Mouse (Mus musculus): ENCODE results near the gene Dlgap1. TPM values are rescaled to one million over a fixed set of nuclear protein-coding genes. Genes with fewer than 3 reads are reported as not detected.

Dlgap1 gene
- polyA plus RNA-seq, 1 experiment from 2014 or later, result 1.6 TPM

GRCm38 (mm10) chr17:70434549-70434948 lies 465.7 kb downstream of the Dlgap1 start:
- H3K27me3 ChIP-seq (replicated peaks; ENCODE audit: control insufficient read depth, insufficient read depth, low read length), result no peaks in the 10 kb centered on the region
- ATAC-seq (replicated peaks; ENCODE audit: low FRiP score) (no peak), DNase-seq (ENCODE audit: low spot score) (no peak)
- no peak overlapping the region for H3K4me3 ChIP-seq (ENCODE audit: low read depth, low read length)
- no peak overlapping the region for H3K9ac ChIP-seq (ENCODE audit: low read depth, low read length)
- no peaks in the 10 kb centered on the region for H3K4me1 ChIP-seq (replicated peaks; ENCODE audit: control insufficient read depth, insufficient read depth, low read length)
- H3K27ac ChIP-seq (ENCODE audit: low read depth, low read length), result no peak overlapping the region
- no peaks in the 10 kb centered on the region for H3K36me3 ChIP-seq (ENCODE audit: control insufficient read depth, insufficient read depth, low read length)
- H3K4me2 ChIP-seq, result no peak overlapping the region
- no peaks in the 10 kb centered on the region for H3K9me3 ChIP-seq (ENCODE audit: control insufficient read depth, low read length)
- 87% methylated on average over 6 of the region's 6 CpGs for WGBS

- Histone ChIP-seq H3K27me3 (replicated peaks; ENCODE audit: control insufficient read depth, insufficient read depth, low read length) (no peaks in the 10 kb centered on the region), H3K4me2 (no peak overlapping the region), H3K9ac (ENCODE audit: low read depth, low read length) (no peak overlapping the region), H3K4me1 (replicated peaks; ENCODE audit: control insufficient read depth, insufficient read depth, low read length) (no peaks in the 10 kb centered on the region), H3K27ac (ENCODE audit: low read depth, low read length) (no peak overlapping the region), H3K36me3 (ENCODE audit: control insufficient read depth, insufficient read depth, low read length) (no peaks in the 10 kb centered on the region), H3K4me3 (ENCODE audit: low read depth, low read length) (no peak overlapping the region), H3K9me3 (ENCODE audit: control insufficient read depth, low read length) (no peaks in the 10 kb centered on the region)
- WGBS, result 77% methylated on average over 6 of the region's 6 CpGs
- DNase-seq (ENCODE audit: low spot score) (no peak), ATAC-seq (replicated peaks; ENCODE audit: low FRiP score) (no peak)
Observed at GRCm38 (mm10) chr17:70435612-70436011, 466.7 kb downstream of the Dlgap1 start.

- Histone ChIP-seq H3K4me1 (replicated peaks; ENCODE audit: control insufficient read depth, insufficient read depth, low read length) (no peaks in the 10 kb centered on the region), H3K4me2 (no peak overlapping the region), H3K27ac (ENCODE audit: low read depth, low read length) (no peak overlapping the region), H3K36me3 (ENCODE audit: control insufficient read depth, insufficient read depth, low read length) (no peaks in the 10 kb centered on the region), H3K9me3 (ENCODE audit: control insufficient read depth, low read length) (no peaks in the 10 kb centered on the region), H3K4me3 (ENCODE audit: low read depth, low read length) (no peak overlapping the region), H3K27me3 (replicated peaks; ENCODE audit: control insufficient read depth, insufficient read depth, low read length) (no peaks in the 10 kb centered on the region), H3K9ac (ENCODE audit: low read depth, low read length) (no peak overlapping the region)
- WGBS, result 69% methylated on average over 5 of the region's 5 CpGs
- ATAC-seq (replicated peaks; ENCODE audit: low FRiP score), result no peak
- no peak for DNase-seq (ENCODE audit: low spot score)
Observed at GRCm38 (mm10) chr17:70437229-70437628, 468.4 kb downstream of the Dlgap1 start.

- Histone ChIP-seq H3K27me3 (replicated peaks; ENCODE audit: control insufficient read depth, insufficient read depth, low read length) (no peaks in the 10 kb centered on the region), H3K4me1 (replicated peaks; ENCODE audit: control insufficient read depth, insufficient read depth, low read length) (no peaks in the 10 kb centered on the region), H3K9ac (ENCODE audit: low read depth, low read length) (no peak overlapping the region), H3K9me3 (ENCODE audit: control insufficient read depth, low read length) (no peaks in the 10 kb centered on the region), H3K4me2 (no peak overlapping the region), H3K4me3 (ENCODE audit: low read depth, low read length) (no peak overlapping the region), H3K27ac (ENCODE audit: low read depth, low read length) (no peak overlapping the region), H3K36me3 (ENCODE audit: control insufficient read depth, insufficient read depth, low read length) (no peaks in the 10 kb centered on the region)
- DNase-seq (ENCODE audit: low spot score), result no peak
- WGBS, result 89% methylated on average over 14 of the region's 14 CpGs
- no peak for ATAC-seq (replicated peaks; ENCODE audit: low FRiP score)
Observed at GRCm38 (mm10) chr17:70442976-70443375, 474.1 kb downstream of the Dlgap1 start.

DNA sequence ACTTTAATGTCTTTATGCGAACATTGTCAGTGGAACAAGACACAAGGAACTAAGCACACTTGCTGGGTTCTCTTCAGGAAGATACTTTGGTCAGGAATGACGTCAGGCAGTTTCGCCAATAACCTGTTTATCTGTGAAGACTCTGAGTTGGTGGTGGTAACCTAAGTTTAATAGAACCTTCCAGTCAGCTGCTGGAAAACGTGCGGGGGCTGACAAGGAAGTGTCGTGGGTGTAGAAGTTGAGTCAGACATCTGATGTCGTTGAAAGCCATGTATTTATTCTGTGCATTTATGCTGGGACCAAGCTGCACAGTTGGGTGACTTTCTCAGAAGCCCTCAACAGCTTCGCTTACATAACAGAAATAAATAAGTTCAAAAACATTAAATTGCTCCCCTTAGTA lies 477.6 kb downstream of the Dlgap1 start:
- Histone ChIP-seq H3K9ac (ENCODE audit: low read depth, low read length) (no peak overlapping the region), H3K4me1 (replicated peaks; ENCODE audit: control insufficient read depth, insufficient read depth, low read length) (no peaks in the 10 kb centered on the region), H3K4me2 (no peak overlapping the region), H3K36me3 (ENCODE audit: control insufficient read depth, insufficient read depth, low read length) (no peaks in the 10 kb centered on the region), H3K27me3 (replicated peaks; ENCODE audit: control insufficient read depth, insufficient read depth, low read length) (no peaks in the 10 kb centered on the region), H3K27ac (ENCODE audit: low read depth, low read length) (no peak overlapping the region), H3K4me3 (ENCODE audit: low read depth, low read length) (no peak overlapping the region), H3K9me3 (ENCODE audit: control insufficient read depth, low read length) (no peaks in the 10 kb centered on the region)
- ATAC-seq (replicated peaks; ENCODE audit: low FRiP score), result no peak
- DNase-seq (ENCODE audit: low spot score), result no peak
- 74% methylated on average over 8 of the region's 8 CpGs for WGBS

DNA sequence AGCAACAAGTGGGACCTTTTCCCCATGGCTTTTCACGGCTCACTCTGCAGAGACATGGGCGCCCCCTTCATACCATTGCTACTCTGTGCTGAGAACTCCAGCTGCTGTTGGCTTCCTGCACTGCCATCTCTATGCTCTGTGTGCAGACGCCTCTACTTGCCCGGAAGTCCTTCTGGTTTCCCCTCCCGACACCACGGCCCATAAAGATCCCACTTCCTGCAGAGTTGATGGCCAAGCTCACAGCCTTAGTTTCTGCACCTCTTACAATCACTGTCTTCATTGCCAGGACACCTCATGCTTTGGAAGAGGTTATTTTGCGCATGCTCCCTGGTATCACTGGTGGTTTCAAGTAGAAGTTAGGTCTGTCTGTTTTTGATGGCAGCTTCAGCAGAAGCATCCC lies 486.2 kb downstream of the Dlgap1 start:
- 63% methylated on average over 7 of the region's 7 CpGs for WGBS
- H3K9me3 ChIP-seq (ENCODE audit: control insufficient read depth, low read length), result no peaks in the 10 kb centered on the region
- no peak overlapping the region for H3K9ac ChIP-seq (ENCODE audit: low read depth, low read length)

GRCm38 (mm10) chr17:70457103-70457502 lies 488.2 kb downstream of the Dlgap1 start:
- H3K27ac ChIP-seq (ENCODE audit: low read depth, low read length), result no peak overlapping the region
- H3K4me2 ChIP-seq, result no peak overlapping the region
- no peaks in the 10 kb centered on the region for H3K4me1 ChIP-seq (replicated peaks; ENCODE audit: control insufficient read depth, insufficient read depth, low read length)
- no peaks in the 10 kb centered on the region for H3K9me3 ChIP-seq (ENCODE audit: control insufficient read depth, low read length)
- DNase-seq (ENCODE audit: low spot score) (no peak), ATAC-seq (replicated peaks; ENCODE audit: low FRiP score) (no peak)
- H3K36me3 ChIP-seq (ENCODE audit: control insufficient read depth, insufficient read depth, low read length), result no peaks in the 10 kb centered on the region
- 81% methylated on average over 1 of the region's 1 CpGs for WGBS
- no peak overlapping the region for H3K4me3 ChIP-seq (ENCODE audit: low read depth, low read length)
- H3K27me3 ChIP-seq (replicated peaks; ENCODE audit: control insufficient read depth, insufficient read depth, low read length), result no peaks in the 10 kb centered on the region
- no peak overlapping the region for H3K9ac ChIP-seq (ENCODE audit: low read depth, low read length)

More for the DNA sequence above, 486.2 kb downstream of the Dlgap1 start:
- H3K27ac ChIP-seq (ENCODE audit: low read depth, low read length), result no peak overlapping the region
- no peaks in the 10 kb centered on the region for H3K4me1 ChIP-seq (replicated peaks; ENCODE audit: control insufficient read depth, insufficient read depth, low read length)
- H3K36me3 ChIP-seq (ENCODE audit: control insufficient read depth, insufficient read depth, low read length), result no peaks in the 10 kb centered on the region
- no peaks in the 10 kb centered on the region for H3K27me3 ChIP-seq (replicated peaks; ENCODE audit: control insufficient read depth, insufficient read depth, low read length)
- H3K4me2 ChIP-seq, result no peak overlapping the region
- ATAC-seq (replicated peaks; ENCODE audit: low FRiP score) (no peak), DNase-seq (ENCODE audit: low spot score) (no peak)
- no peak overlapping the region for H3K4me3 ChIP-seq (ENCODE audit: low read depth, low read length)

- H3K9me3 ChIP-seq (ENCODE audit: control insufficient read depth, low read length), result no peaks in the 10 kb centered on the region
- no peak overlapping the region for H3K9ac ChIP-seq (ENCODE audit: low read depth, low read length)
- H3K27me3 ChIP-seq (replicated peaks; ENCODE audit: control insufficient read depth, insufficient read depth, low read length), result no peaks in the 10 kb centered on the region
- H3K4me2 ChIP-seq, result no peak overlapping the region
- ATAC-seq (replicated peaks; ENCODE audit: low FRiP score), result no peak
- no peak overlapping the region for H3K27ac ChIP-seq (ENCODE audit: low read depth, low read length)
- no peak for DNase-seq (ENCODE audit: low spot score)
- H3K4me1 ChIP-seq (replicated peaks; ENCODE audit: control insufficient read depth, insufficient read depth, low read length), result no peaks in the 10 kb centered on the region
- H3K4me3 ChIP-seq (ENCODE audit: low read depth, low read length), result no peak overlapping the region
- no peaks in the 10 kb centered on the region for H3K36me3 ChIP-seq (ENCODE audit: control insufficient read depth, insufficient read depth, low read length)
- WGBS, result 80% methylated on average over 8 of the region's 8 CpGs
Observed at GRCm38 (mm10) chr17:70462231-70462630, 493.4 kb downstream of the Dlgap1 start.

DNA sequence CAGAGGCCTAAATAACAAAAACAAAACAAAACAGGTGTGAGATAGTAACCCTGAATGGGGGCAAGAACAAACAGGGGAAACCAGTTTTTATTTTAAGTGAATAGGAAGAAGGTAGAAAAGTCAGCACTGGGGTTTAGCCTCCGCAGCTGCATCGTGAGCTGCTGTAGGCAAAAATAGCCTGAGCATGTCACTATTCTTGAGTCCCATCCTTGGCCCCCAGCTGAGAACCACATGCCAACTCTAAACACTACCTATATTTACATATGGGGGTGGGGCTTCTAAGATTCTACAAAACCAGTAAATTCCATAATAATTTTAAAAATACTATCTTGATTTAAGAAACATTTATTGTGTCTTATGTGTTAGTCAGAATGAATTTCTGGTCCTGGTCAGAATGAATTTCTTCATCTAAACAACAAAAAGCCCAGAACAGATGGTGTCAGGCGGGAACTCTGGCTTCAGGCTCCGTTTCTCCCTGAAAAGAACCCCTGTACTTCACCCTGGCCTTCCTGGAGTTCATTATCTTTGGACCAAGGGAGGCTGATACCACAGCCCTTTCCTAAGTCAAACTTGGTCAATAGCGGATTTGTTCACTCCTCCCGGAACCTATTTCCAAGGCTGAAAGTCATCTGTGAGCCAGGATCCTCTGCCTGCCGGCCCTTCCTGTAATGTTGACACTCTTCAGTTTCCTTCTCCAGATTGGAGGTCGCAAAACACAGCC lies 494.1 kb downstream of the Dlgap1 start:
- Histone ChIP-seq H3K27me3 (replicated peaks; ENCODE audit: control insufficient read depth, insufficient read depth, low read length) (no peaks in the 10 kb centered on the region), H3K4me3 (ENCODE audit: low read depth, low read length) (no peak overlapping the region), H3K9me3 (ENCODE audit: control insufficient read depth, low read length) (no peaks in the 10 kb centered on the region), H3K4me2 (no peak overlapping the region), H3K36me3 (ENCODE audit: control insufficient read depth, insufficient read depth, low read length) (no peaks in the 10 kb centered on the region), H3K27ac (ENCODE audit: low read depth, low read length) (no peak overlapping the region), H3K4me1 (replicated peaks; ENCODE audit: control insufficient read depth, insufficient read depth, low read length) (no peaks in the 10 kb centered on the region), H3K9ac (ENCODE audit: low read depth, low read length) (no peak overlapping the region)
- DNase-seq (ENCODE audit: low spot score), result no peak
- no peak for ATAC-seq (replicated peaks; ENCODE audit: low FRiP score)
- 66% methylated on average over 8 of the region's 8 CpGs for WGBS
